Mouse (Mus musculus) 3134 (cell line): ENCODE results near the gene Vdr.
A peak's percentile ranks its signal among the peaks of the same experiment; 100 is the strongest.

ENCODE experiments used
- DNase-seq: peaks from one replicate; pipeline ENCODE4 v3.0.0-alpha.2; 2011; ENCODE audit warnings: low spot score; ENCODE audit not compliant: insufficient read length; ENCODE audit errors: extremely low read depth

Gene Vdr

DNA sequence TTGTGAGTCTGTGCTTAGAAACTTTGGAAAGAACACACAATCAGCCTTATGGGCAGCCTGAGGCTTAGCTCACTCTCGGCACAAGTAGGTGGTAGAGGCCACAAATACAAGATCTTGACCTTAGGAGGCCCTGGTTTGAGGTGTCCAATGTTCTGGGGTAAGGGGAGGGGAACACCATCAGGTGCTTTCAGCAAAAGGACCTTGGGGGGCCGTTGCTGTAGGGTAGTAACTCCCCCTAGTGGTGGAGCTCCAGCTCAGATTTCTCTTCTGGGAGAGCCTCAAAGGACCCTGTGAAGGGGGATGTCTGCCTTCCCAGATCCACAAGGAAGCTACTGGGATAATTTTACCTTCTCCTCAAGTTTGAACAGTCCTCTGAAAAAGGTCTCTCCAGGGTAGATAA, 60.0 kb downstream of the Vdr start:
- DNase-seq: no peak

DNA sequence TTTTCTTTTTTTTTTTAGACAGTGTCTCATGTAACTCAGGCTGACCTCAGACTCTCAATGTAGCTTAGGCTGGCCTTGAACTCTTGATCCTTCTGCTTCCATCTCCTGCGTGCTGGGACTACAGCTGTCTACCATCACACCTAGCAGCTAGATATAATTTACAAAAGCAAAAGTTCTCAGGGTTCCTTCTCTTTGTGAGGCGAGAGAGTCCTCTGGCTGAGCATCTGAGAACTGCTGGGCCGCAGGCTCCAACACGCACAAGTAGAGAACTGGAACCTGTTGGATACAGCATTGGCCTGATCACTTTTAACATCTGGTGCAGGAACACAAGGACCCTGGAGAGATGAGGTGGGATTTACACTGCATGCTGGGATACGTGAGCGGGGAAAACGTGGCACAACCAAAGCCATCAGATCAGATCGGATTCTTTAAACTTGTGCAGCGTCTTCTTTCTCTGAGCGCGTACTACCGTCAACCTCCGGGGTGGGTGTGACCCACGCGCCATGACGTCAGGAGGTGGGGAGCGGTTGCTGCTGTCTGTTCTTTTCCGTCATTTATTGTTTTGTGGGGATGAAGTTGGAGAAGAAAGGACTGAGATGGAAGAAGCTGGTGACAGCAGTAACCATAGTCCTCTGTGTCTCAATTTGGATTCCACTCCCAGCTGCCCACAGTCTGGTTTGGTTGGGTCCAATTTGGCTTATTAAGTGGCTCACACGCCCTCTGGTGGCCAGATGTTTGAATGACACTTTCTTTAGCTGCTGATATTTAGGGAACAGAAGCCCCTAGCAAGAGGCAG, 61.1 kb downstream of the Vdr start:
- peak; percentile 69 for DNase-seq

DNA sequence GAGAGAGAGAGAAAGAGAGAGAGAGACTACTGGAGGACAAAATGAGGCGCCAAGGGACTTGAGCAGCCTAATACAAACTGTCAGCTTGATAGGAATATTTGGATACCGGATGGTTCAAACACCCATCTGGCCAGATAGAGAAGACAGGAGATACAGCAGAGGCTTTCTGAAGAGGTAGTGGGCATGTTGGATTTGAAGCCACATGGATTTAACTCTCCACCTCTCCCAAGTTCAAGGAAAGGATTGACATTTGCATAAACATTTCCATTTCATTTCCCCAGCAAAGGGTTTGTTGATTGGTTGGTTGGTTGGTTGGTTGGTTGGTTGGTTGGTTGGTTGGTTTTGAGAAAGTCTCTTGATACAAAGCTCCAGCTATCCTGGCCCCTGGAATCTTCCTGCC, 62.6 kb downstream of the Vdr start:
- DNase-seq: no peak

DNA sequence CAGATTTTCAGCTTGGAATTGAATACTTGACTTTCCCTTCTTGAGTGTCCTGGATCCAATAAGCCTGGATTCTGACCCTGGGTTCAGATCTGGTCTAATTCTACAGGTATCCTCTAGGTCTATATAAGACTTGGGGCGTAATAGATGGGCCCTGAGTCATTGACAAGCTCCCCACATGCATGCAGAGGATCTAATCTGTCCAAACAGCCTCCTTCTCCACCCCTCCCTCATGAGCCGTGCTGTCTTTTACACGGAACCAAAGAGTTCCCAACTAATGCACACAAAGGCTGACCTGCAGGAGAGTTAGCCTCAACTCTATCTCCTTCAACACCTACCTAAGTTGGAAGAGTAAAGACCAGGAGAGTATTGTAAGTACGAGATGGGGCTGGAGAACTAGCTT, 63.1 kb downstream of the Vdr start:
- no peak for DNase-seq

DNA sequence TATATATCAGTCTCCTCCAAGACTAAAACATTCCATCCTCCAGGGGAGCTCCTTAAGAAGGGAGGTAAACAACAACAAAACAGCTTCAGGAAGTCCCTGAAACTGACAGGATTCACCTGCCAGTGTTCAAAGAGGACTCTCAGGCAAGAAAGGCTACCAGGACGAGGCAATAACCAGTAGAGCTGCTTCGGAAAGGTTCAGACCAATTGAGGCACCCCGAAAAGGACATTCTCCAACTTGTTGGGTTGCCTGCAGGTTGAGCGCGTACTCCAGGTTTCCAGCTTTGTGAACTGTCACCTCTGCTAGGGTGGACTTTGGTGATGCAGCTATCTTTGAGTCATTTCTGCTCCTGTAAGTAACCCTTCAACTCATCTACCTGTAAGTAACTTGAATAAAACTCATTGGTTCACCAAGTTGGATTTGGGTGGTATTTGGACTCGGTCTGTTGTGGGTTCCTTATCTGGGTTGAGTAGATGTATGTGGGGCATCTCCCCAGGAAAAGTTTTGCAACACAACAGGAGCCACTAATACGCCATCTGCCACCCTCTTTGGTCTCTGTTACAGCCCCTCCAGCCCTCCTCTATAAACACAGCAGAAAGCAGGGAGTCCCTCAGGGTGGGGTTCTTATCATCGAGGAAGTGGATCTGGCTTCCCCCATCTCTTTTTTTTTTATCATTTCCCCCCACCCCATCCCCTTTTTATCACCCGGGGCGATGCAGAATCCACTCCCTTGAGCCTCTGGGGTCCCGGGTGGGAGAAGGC, 64.1 kb downstream of the Vdr start:
- no peak for DNase-seq

DNA sequence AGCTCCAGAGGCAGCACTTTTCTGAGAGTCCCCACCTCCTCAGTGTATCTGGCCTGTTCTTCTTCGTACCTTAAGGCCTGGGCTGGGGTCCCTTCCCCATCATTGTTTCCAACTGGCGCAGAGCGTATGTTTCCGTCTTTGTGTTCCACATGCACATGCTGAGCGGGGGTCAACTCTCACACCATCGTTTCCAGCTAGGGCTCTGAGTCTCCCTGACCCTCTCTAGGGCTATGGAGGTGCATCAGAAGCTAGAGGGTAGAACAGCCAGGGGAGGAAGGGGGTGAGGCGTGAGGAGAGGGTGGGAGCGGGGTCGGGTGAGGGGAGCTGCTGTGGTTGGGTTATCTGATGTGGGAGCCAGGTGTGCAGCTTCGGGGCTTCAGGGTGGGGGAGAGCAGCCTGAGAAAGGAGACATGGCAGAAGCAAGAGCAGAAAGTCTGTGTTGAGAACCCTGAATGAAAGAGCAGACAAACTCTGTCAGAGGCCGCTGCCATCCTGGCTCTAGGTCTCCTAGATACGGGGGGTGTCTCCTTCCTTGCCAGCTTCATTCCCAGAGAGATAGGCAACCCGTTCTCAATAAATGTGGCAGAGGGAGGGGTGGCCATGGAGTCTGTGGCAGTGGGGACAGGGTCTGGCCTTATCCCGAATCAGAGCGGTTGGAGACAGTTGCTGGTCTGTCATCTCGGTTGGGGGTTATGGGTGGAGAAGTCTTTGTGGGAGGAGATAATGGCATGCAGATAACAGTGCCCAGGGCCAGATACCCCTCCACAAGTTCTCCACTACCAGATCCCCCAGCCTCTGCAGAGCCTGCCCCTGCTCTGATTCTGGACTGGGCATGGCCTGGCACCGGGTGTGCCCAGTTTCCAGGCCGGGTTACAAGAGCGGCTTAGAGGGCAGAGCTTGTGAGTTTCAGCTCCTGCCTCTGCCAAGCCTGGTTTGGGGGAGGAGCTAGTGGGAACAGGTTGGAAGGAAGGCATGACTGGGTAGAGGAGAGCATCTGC, 66.1 kb downstream of the Vdr start, which contains the start of gene Hdac7:
TSS of gene Hdac7 (minus strand) at position 466 of the 998 bp plus-strand sequence.
- DNase-seq: no peak

DNA sequence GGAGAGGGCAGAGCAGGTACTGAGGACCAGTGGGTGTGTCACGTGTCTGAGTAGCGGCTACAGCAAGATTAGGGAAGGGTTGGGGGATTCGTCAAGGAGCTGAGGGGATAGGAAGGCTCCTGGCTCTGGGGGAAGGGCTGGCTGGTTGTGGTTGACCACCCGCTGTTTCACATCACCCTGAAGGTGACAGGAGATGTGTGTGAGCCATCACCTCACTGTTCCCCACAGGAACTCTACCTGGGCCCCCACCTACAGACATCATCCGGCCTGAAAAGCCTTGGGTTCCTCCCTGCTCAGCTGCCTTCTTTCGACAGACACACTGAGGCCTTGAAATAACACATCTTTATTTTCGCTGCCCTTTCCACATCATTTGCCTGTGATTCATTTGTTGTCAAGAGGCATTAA, 67.2 kb downstream of the Vdr start:
- no peak for DNase-seq

DNA sequence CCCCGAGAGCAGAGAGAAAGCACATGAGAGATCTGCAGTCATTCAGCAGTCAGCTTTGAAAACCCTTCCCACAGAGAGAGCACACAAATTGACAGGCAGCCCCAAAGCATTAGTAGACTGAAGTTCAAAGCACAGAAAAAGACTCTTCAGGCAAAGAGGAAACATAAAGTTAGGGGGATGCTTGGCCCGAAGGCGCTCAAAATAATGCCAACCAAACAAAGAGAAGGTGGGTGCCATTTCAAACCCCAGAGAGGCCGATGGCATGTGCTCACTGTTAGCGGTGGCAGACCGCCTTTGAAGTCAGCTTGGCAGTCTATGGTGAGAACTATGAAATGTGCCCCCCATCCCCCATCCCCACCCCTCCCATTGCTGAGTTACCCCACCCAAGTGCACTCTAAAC, 68.4 kb downstream of the Vdr start:
- no peak for DNase-seq

DNA sequence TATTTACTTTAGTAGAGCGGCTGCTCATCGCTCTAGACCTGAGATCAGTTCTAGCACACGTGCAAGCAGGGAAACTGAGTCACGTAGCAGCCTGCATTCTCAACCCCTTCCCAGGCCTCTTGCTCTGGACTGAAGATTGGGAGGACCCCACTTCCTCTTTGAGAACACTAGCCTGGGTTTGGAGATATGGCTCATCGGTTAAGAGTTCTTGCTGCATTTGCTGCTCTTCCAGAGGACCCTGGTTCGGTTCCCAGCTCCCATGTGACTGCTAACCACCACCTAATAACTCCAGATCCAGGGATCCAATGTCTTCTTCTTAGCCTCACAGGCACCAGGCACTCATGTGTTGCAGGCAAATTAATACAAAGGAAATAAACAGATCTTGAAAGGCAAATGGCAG, 69.0 kb downstream of the Vdr start:
- DNase-seq: no peak

DNA sequence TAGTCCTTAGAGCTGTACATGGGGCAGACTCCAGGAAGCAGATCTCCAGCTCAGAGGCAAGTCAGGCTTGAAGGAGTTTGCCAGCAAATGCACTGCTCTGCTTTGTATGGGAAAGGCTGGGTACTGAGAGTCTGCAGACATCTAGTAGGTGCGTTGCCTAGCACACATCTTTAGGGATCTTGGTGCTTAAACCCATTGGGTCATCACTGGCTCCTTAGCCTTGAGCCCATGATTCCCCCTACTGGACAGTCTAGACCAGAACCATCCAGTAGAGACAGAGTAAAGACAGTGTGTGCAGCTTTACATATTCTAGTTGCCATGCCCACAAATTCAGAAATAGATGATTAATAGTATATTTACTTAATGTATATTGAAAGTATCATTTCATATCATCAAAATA, 69.6 kb downstream of the Vdr start:
- DNase-seq: no peak

DNA sequence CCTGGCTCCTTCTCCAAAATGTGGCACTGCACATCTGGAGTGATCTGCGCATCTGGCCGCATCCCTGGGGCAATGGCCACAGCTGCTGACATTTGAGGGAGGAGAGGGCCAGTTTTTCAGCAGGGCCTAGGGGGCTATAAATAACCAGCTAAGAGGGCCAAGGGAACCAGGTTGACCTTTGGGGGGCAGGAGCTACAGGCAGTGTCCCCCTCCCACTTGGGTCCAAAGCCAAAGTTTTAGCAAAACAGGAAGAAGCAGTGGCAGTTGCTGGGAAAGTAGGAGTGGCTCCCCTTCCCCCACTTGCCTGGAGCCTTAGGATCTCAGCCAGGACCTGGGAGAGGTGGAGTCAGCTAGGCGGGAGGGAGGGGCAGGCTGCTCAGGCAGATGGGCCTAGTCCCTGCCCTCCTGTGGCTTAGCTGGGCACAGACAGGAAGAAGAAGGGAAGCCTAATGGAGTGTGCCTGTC, 70.4 kb downstream of the Vdr start:
- DNase-seq: peak; percentile 81

DNA sequence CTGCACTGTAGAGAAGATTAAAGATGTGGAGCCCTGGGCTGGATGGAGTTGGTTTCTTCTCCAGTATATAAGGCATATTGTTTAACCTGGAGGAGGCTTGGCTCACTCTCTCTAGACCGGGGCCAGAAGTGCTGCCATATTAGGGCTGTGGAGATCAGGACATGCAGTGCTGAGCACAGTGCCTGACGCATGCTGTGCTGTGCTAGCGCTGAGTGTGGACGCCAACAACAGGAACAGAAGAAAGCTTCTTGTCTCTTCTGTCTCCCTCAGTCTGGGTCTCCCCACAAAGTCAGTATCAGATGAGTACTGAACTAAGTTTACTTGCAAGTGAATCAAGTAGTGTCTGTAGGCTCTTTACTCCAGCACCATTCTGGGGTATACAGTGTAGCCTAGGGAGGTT, 71.0 kb downstream of the Vdr start:
- DNase-seq: no peak

DNA sequence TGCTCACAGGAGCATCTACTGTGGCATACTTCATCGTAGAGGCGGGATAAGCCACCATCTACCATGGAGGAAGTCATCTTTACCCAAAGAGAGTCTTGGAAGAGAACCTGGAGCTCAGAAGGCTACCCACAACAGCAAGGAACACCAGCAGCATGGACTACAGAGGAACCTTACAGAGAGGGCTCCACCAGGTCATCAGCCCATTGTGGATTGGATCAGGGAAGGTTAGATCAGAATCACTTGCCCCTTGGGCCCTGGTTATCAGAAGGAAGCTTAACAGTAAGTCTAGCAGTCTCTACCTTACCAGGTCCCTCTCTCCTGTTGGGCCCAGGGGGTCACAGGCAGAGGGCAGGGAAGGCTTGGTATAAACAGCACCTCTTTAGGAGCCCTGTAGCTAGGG, 71.4 kb downstream of the Vdr start:
- no peak for DNase-seq

DNA sequence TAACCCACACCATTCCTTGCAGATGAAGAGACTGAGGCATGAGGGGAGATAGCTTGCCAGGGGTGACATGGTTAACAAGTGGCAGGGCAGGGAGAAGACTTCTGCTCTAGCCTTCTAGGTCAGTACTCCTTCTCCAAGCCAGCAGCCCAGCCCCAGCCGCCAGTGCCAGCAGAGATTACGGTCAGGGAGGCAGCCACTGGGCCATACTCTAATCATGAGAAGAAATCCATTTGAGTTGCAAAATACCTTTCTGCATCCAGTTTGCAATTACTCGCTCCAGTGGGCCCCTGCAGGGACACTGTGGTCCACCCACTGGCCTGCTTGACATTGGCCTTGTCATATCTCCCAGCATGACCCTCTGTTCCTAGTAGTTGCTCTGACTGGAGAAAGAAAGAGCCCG, 72.0 kb downstream of the Vdr start:
- DNase-seq: no peak

DNA sequence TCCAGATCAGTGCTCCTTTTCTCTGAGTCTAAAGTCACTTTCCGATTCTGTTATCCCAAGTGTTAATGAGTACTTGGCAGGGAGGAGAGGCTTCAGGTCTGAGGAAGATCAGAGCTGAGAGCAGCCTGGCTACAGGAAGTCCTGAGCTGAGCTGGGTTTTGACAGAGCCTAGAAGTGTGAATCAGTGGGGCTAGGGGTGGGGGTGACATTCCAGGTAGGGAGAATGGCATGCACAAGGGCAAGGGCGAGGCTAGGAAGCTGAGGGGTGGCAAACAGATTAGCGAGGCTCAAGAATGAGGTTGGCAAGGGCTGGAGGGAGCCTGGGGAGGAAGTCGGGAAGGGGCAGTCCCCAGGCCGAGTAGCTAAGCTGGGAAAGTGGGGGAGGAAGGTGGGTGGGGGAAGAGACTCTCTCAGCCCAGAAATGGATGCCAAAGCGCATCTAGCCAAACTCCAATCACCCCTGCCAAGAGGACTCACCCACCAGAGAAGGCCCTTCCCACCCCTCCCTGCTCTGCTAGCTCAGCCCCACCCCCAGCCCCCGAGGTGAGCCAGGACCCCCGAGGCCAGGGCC, 72.9 kb downstream of the Vdr start:
- peak; percentile 78 for DNase-seq

DNA sequence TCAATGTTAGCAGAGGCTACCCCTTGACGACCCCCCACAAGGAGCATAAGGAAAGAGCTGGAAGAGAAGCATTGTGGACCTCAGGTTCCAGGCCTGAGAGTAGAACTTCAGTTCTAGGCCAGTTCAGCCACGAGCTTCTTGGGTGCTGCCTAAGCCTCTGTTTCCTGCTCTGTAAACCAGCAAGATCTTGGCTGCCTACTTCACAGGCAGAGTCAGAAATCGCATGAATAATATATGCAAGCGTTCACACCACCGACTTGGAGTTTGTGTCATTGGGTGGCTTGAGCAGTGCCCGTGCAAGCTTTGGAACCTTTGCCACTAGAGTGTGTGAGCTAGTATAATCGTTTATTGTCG, 73.6 kb downstream of the Vdr start:
- DNase-seq: no peak

DNA sequence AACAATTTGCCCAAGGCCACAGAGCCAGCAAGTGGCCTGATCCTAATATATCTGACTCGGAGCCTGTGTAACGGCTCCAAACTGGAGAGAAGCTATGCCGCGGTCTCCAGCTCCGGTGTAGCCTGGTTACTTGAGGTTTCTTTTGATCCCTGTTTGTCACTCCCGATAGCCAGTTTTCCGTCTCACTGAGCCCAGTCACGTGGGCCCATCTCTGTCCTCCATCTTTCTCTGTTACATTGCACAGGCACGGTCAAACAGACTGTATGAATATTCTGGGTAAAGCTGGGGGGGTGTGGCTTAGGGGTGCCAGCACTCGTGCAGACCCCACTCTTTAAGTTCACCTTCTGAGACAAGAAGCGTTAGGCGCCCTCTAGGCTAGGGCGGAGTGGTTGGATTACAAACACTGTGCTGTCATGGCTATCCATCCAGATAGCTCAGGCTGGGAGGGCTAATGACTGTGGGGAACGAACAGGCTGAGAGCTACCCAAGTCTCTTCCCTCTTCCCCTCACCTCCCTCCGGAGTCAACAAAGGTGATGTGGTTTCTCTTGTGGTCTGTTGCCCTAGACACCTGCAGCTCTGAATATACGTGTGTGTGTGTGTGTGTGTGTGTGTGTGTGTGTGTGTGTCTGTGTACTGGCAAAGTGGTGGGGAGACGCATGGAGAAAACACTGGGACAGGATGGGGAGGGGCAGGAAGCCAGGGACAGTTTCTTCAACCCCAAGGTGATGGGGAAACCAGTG, 74.1 kb downstream of the Vdr start:
- DNase-seq: no peak

DNA sequence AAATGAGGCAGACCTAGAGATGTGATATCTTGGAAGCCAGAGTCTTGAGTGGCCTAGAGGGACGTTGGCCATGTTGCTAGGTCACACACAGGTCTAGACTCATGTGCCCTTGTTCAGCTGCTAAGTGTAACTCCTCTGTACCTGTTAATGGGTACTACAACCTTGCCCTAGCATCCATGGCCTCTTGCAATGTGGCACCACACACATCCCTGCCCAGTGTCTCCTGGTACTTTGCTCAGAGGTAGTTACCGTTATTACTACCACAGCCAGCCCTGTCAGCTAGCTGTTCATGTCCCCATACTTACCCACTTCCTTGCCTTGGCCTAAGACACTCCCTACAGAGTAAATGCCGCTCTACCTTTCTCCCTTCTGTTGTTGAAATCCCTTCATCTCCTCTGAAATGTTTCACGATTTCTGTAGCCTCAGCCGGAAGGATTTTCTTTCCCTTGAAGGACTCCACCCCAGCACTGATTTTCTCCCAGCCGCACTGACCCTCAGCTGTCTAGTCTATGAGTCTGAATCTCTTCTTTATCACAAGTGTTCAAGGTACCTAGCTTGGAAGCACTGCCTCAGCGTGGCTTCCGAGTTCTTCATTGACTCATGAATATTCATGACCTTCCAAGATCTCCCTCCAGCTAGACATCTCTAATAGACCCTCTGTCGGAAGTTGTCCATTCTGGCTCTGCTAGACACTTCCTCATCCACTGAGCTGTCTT, 77.5 kb downstream of the Vdr start:
- no peak for DNase-seq

DNA sequence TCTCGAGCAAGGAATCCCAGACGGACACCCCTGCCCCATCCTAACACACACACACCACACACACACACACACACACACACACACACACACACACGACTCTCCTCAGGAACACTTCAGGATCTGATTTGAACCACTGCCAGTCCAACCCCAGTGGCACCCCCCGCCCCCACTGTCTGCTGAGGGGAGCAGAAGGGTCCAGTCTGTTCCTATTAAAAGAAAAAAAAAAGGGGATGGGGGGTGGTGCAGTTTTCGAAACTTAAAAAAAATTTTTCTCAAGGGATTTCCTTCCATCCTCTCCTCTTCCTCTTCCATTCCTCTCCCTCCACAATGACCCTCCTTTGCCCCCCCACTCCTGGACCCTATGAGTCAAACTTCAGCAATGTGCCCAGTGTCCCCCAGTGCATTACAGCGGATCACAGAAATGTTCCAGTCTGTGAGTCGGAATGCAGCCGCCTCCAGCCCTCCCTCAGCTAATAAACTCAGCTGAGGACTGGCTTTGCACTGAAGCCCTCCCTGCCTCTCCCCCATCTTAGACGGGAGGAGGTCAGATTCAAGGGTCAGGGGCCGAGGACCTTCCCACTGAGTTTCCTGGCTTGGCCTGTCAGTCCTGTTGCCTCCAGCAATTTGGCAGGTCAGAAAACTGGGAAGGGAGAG, 78.3 kb downstream of the Vdr start:
- DNase-seq: peak; percentile 80
